Mouse (Mus musculus): ENCODE data around the gene Qtrt1. TPM values are rescaled to one million over a fixed set of nuclear protein-coding genes. Genes with fewer than 3 reads are reported as not detected.

Gene Qtrt1
- total RNA-seq, 2 experiments from 2014 or later: 8.0 to 9.5 TPM

GRCm38 (mm10) chr9:21409592-21410317 is 1.9 kb upstream of the Qtrt1 start:
- intact Hi-C loops (cut with DNase I): loop anchor here (1.0 to 5.0 kb wide), 3 partner anchors 43 to 257 kb away; partner anchors contain the start of gene Ilf3
- peak; percentile 84 to 89 for DNase-seq

DNA sequence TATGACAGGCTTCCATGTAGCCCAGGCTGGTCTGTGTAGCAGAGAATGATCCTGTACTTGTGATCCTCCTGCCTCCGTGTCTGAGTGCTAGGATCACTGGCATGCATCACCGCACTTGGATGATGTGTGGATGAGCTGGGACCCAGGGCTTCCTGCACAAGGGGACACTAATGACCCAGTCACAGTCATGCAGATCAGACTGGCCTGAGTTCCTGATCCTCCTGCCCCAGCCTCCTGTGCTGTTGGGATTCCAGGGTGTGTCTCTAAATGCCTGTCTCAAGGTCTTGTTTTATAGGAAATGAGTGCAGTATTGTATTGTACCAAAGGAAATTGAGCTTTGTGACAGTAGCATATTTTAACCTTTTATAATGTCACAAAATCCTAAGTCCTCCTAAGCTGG is 6.2 kb downstream of the Qtrt1 start:
- intact Hi-C loops (cut with DNase I): no loop called here
- DNase-seq: no peak

DNA sequence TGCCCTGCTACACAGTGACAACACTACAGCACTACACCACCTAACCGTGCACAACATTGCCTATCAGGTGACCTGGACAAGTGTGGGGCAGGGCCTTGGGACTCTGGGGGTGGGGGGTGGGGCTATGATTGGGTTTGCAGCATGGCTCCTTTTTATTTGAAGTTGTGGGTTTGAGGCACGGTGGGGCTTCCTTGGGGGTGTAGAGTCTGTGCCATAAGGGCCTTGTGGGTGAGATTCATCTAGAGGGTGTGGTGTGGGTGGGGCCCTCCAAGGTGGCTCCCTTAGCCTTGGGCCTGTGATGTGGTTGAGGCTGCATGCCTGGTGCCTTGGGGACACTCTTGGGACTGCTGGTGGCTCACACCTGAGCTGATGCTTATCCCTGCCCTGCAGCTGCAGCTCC is 8.0 kb downstream of the Qtrt1 start:
- DNase-seq: no peak
- intact Hi-C loops (cut with DNase I): no loop called here

- intact Hi-C loops (cut with DNase I): no loop called here
These were observed 13.3 kb downstream of the Qtrt1 start, which contains the start of gene Dnm2 for GRCm38 (mm10) chr9:21424631-21425555. Gene Dnm2 (plus strand): TSS chr9:21424908.

DNA sequence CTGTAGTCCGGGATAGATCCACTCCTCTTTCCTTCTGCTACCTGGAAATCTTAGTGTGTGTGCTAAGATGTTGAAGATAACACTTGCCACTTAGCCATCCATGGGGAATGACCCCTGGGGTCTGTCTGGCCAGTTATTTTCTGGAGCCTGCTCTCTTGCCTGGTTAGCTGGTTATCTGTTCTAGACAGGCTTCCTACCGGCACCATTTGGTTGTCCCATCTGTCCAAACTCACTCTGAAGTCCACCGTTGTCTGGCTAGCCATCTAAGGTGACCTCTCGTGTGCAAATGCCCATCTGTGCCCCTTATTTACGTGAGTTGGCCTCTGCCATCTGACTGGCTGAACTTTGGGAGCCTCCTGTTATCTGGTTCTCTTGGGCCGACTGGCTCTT is 13.9 kb downstream of the Qtrt1 start:
- no peak for DNase-seq
- intact Hi-C loops (cut with DNase I): no loop called here

More at GRCm38 (mm10) chr9:21424631-21425555, 13.3 kb downstream of the Qtrt1 start, which contains the start of gene Dnm2:
- DNase-seq: peak; percentile 96 to 98

- intact Hi-C loops (cut with DNase I): no loop called here
- DNase-seq: no peak
These were observed 14.4 kb downstream of the Qtrt1 start for GRCm38 (mm10) chr9:21426013-21426412.

- intact Hi-C loops (cut with DNase I): no loop called here
- no peak for DNase-seq
These were observed 14.9 kb downstream of the Qtrt1 start for GRCm38 (mm10) chr9:21426525-21426924.

DNA sequence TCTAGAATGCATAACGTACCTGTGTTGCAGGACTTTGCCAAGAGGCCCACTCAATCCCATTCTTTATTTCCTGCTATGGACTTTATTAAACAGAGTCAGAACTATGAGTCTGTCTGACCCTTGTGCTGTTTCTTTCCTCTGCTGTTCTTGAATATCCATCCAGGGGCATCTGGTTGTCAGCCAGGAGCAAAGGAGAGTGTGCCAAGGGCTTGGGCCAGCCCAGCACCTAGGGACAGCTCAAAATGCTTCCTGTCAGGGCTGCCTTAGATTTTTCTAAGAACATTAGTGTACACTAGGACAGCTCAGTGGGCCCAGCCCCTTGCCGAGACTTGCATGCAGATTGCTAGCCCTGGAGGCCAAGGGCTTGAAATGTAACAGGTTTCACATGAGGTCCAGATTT is 16.1 kb downstream of the Qtrt1 start:
- intact Hi-C loops (cut with DNase I): loop anchor here (2.0 kb wide), 1 partner anchor 35 kb away; no protein-coding TSS in a partner anchor
- DNase-seq: peak; percentile 53 to 54

GRCm38 (mm10) chr9:21428178-21428577 is 16.5 kb downstream of the Qtrt1 start:
- intact Hi-C loops (cut with DNase I): loop anchor here (2.0 kb wide), 1 partner anchor 35 kb away; no protein-coding TSS in a partner anchor
- no peak for DNase-seq

GRCm38 (mm10) chr9:21430724-21431123 is 19.1 kb downstream of the Qtrt1 start:
- DNase-seq: no peak
- intact Hi-C loops (cut with DNase I): no loop called here

DNA sequence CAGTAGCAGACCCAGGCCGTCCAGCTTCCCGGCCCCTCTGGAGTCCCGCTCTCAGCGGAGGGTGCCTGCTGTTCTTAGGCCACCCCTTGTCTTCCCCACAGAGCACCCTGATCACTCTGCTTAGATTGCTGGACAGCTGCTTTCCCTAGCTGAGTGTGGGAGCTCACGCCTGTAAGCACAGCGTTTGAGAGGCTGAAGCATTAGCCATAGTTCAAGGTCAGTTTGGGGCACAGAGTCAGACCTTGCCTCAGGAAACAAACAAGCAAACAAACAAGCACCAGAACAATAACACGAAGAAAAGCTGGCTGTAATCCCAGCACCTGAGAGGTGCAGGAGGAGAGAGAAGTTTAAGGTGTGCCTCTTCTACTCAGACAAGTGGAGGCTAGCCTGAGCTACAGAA is 20.4 kb downstream of the Qtrt1 start:
- no peak for DNase-seq
- intact Hi-C loops (cut with DNase I): no loop called here

- intact Hi-C loops (cut with DNase I): no loop called here
- DNase-seq: no peak
These were observed 22.1 kb downstream of the Qtrt1 start for GRCm38 (mm10) chr9:21433766-21434165.

- intact Hi-C loops (cut with DNase I): no loop called here
- no peak for DNase-seq
These were observed 22.8 kb downstream of the Qtrt1 start for GRCm38 (mm10) chr9:21434410-21434809.

GRCm38 (mm10) chr9:21435777-21436635 is 24.4 kb downstream of the Qtrt1 start:
- intact Hi-C loops (cut with DNase I): no loop called here
- peak in 1 of 2 experiments; percentile 47 for DNase-seq

- intact Hi-C loops (cut with DNase I): no loop called here
- DNase-seq: no peak
These were observed 25.9 kb downstream of the Qtrt1 start for GRCm38 (mm10) chr9:21437577-21437976.

GRCm38 (mm10) chr9:21438219-21438618 is 26.6 kb downstream of the Qtrt1 start:
- DNase-seq: peak; percentile 48 to 53
- intact Hi-C loops (cut with DNase I): no loop called here

GRCm38 (mm10) chr9:21439456-21439855 is 27.8 kb downstream of the Qtrt1 start:
- DNase-seq: no peak

GRCm38 (mm10) chr9:21439914-21440313 is 28.3 kb downstream of the Qtrt1 start:
- DNase-seq: no peak
- intact Hi-C loops (cut with DNase I): no loop called here

More at GRCm38 (mm10) chr9:21439456-21439855, 27.8 kb downstream of the Qtrt1 start:
- intact Hi-C loops (cut with DNase I): no loop called here

DNA sequence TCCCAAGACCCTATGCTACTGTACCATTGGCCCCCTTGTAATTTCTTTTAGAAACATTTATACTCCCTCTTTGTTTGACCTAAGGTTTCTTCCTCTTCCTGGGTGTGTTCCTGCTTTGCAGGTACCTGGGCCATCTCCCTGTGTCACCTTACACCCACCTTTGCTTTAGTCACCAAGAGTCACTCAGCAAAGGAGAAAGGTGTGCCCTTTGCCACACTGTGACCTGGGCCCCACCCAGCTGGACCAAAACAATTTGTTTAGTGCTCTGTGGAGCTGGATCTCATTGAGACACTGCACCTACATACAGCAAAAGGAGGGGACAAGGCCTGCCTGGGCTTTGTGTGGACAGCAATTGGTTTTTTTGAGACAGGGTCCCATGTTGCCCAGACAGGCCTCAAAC is 28.8 kb downstream of the Qtrt1 start:
- no peak for DNase-seq
- intact Hi-C loops (cut with DNase I): no loop called here

DNA sequence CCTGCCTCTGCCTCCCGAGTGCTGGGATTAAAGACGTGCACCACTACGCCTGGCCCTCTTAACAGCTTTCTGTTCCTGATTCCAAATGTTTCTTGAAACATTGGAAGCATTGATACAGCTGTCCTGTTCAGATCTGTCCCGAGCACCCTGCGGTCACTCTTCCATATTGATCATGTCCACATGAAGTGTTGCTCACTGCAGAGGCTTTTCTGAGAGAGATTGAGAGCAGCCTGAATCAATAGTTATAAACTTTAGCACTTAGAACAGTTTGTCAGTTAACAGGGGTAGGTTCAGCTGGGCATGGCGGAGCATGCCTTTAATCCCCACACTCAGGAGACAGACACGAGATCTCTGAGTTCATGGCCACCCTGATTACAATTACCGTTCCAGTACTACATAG is 32.2 kb downstream of the Qtrt1 start:
- DNase-seq: no peak
- intact Hi-C loops (cut with DNase I): no loop called here
